Mouse (Mus musculus): ENCODE measurements around the gene Glo1. TPM values are rescaled to one million over a fixed set of nuclear protein-coding genes. Genes with fewer than 3 reads are reported as not detected.
"Not testable (repeated sequence)": the region's sequence is repeated elsewhere in the genome, so short reads cannot be mapped to it uniquely, and the experiment has no call there.

Gene Glo1
- total RNA-seq (2021), result 100 to 1,000 TPM; 107 to 121 TPM

- intact Hi-C loops (cut with DNase I); DNase-seq: not testable (repeated sequence)
These were observed at the start of gene Glo1 for GRCm38 (mm10) chr17:30626719-30627118. Glo1 (minus strand) TSS chr17:30626871.

- intact Hi-C loops (cut with DNase I), result no loop called here
- no peak for DNase-seq
These were observed 48.5 kb upstream of the Glo1 start for GRCm38 (mm10) chr17:30675021-30675740.

- intact Hi-C loops (cut with DNase I), result no loop called here
- no peak for DNase-seq
These were observed 46.4 kb upstream of the Glo1 start for GRCm38 (mm10) chr17:30673023-30673422.

- DNase-seq, result no peak
- intact Hi-C loops (cut with DNase I), result no loop called here
These were observed 45.9 kb upstream of the Glo1 start for GRCm38 (mm10) chr17:30672556-30672955.

- no peak for DNase-seq
- intact Hi-C loops (cut with DNase I), result no loop called here
These were observed 38.2 kb upstream of the Glo1 start for GRCm38 (mm10) chr17:30664856-30665255.

GRCm38 (mm10) chr17:30663170-30663569 is 36.5 kb upstream of the Glo1 start:
- intact Hi-C loops (cut with DNase I), result no loop called here
- DNase-seq, result no peak

- intact Hi-C loops (cut with DNase I), result no loop called here
- DNase-seq, result no peak
These were observed 35.5 kb upstream of the Glo1 start for GRCm38 (mm10) chr17:30662131-30662530.

- intact Hi-C loops (cut with DNase I), result no loop called here
- peak; percentile 65 for DNase-seq
These were observed 31.5 kb upstream of the Glo1 start for GRCm38 (mm10) chr17:30658152-30658544.

- no peak for DNase-seq
These were observed 31.0 kb upstream of the Glo1 start for GRCm38 (mm10) chr17:30657530-30658151.

GRCm38 (mm10) chr17:30653010-30653409 is 26.3 kb upstream of the Glo1 start:
- no peak for DNase-seq
- intact Hi-C loops (cut with DNase I), result no loop called here

More at GRCm38 (mm10) chr17:30657530-30658151, 31.0 kb upstream of the Glo1 start:
- intact Hi-C loops (cut with DNase I), result no loop called here

GRCm38 (mm10) chr17:30648770-30649169 is 22.1 kb upstream of the Glo1 start:
- no peak for DNase-seq
- intact Hi-C loops (cut with DNase I), result no loop called here

- DNase-seq, result no peak
These were observed 14.2 kb upstream of the Glo1 start for GRCm38 (mm10) chr17:30640896-30641295.

GRCm38 (mm10) chr17:30638996-30639395 is 12.3 kb upstream of the Glo1 start:
- no peak for DNase-seq
- intact Hi-C loops (cut with DNase I), result no loop called here

More at GRCm38 (mm10) chr17:30640896-30641295, 14.2 kb upstream of the Glo1 start:
- intact Hi-C loops (cut with DNase I), result no loop called here

- no peak for DNase-seq
- intact Hi-C loops (cut with DNase I), result no loop called here
These were observed 11.0 kb upstream of the Glo1 start for GRCm38 (mm10) chr17:30637714-30638113.

GRCm38 (mm10) chr17:30635367-30635766 is 8.7 kb upstream of the Glo1 start:
- intact Hi-C loops (cut with DNase I), result no loop called here
- peak; percentile 42 for DNase-seq

GRCm38 (mm10) chr17:30624132-30624531 is 2.5 kb downstream of the Glo1 start, which contains the start of gene Dnah8:
Dnah8 (plus strand) TSS chr17:30624354.
- intact Hi-C loops (cut with DNase I), result not testable (repeated sequence)

GRCm38 (mm10) chr17:30623200-30623599 is 3.5 kb downstream of the Glo1 start:
- DNase-seq, result no peak

More at GRCm38 (mm10) chr17:30624132-30624531, 2.5 kb downstream of the Glo1 start, which contains the start of gene Dnah8:
- DNase-seq, result not testable (repeated sequence)

GRCm38 (mm10) chr17:30621450-30621849 is 5.2 kb downstream of the Glo1 start:
- intact Hi-C loops (cut with DNase I), result no loop called here
- no peak for DNase-seq

More at GRCm38 (mm10) chr17:30623200-30623599, 3.5 kb downstream of the Glo1 start:
- intact Hi-C loops (cut with DNase I), result no loop called here

- intact Hi-C loops (cut with DNase I), result no loop called here
- DNase-seq, result no peak
These were observed 6.1 kb downstream of the Glo1 start for GRCm38 (mm10) chr17:30620548-30620947.

- DNase-seq, result no peak
- intact Hi-C loops (cut with DNase I), result no loop called here
These were observed 7.5 kb downstream of the Glo1 start for GRCm38 (mm10) chr17:30619153-30619552.

GRCm38 (mm10) chr17:30618136-30618891 is 8.4 kb downstream of the Glo1 start:
- intact Hi-C loops (cut with DNase I), result no loop called here
- no peak for DNase-seq
